Mouse (Mus musculus): ENCODE results near the gene Epha7.

Gene Epha7

DNA sequence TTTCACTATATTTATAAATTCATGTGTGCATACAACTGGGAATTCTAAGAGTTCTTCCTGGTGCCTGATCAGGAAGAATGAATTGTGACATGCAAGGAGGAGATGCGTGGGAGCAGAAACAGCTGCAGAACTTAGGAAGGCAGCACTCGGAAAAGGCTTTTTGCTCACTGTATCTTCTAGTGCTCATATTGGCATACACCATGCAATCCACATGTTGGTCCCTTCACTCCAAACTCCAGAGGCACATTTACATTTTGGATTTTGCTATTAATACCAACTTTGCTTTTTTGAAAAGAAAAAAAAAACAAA lies 186.3 kb downstream of the Epha7 start:
- CTCF ChIA-PET, result interaction anchor here in 1 of 4 experiments (0.6 kb wide), 1 partner anchor 598 kb away, joined by 3 read pairs; no protein-coding TSS in a partner anchor
- POLR2A ChIA-PET, result no interaction called here

DNA sequence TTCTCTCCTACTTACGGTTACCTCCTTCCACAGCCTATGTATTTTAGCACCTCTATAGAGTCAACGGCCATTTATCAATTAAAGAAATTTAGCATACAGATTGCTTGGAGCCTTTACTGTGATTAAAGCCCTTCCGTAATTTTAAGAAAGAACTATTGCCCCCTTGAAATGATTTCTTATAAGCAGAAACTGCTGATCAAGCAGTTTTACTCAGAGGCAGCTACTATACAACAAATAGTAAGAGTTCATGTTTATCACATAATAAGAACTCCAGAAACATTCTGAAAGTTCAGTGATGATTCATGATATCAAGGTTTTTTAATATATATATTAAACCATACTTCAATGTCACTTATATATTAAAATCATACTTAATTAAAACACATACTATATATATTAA lies 197.4 kb downstream of the Epha7 start:
- POLR2A ChIA-PET, result no interaction called here
- CTCF ChIA-PET, result no interaction called here

Data from embryonic stem cell, embryonic (primary cell).